Mouse (Mus musculus) megakaryocyte, embryonic 14.5 days (primary cell): ENCODE results near the gene Xrcc6. TPM values are rescaled to one million over a fixed set of nuclear protein-coding genes. Genes with fewer than 3 reads are reported as not detected.

ENCODE experiments used
- H3K27me3 ChIP-seq: replicated peaks from 2 replicates; pipeline ENCODE3; 2012; ENCODE audit warnings: inconsistent platforms
- H3K36me3 ChIP-seq: replicated peaks from 2 replicates; pipeline ENCODE3; 2012; ENCODE audit warnings: low read length, inconsistent platforms, mixed read lengths
- H3K4me1 ChIP-seq: 2 replicates; pipeline ENCODE4 v1.6.1; 2012; ENCODE audit warnings: inconsistent platforms
- H3K4me3 ChIP-seq: replicated peaks from 2 replicates; pipeline ENCODE3; 2012; ENCODE audit warnings: moderate library complexity, mild to moderate bottlenecking, inconsistent platforms
- H3K9me3 ChIP-seq: 2 replicates; pipeline ENCODE4 v1.6.1; 2012; ENCODE audit warnings: inconsistent platforms
- FLI1 ChIP-seq: IDR thresholded peaks from 2 replicates; pipeline ENCODE4 v1.6.1; 2012; ENCODE audit warnings: low read length, inconsistent platforms, mixed read lengths
- GATA1 ChIP-seq: IDR thresholded peaks from 3 replicates; pipeline ENCODE4 v1.6.1; 2012; ENCODE audit warnings: mixed read lengths, low read length, inconsistent platforms, borderline replicate concordance
- polyA plus RNA-seq: library from polyadenylated mRNA; stranded (reverse); fragments of >175 nt; gene quantifications from 2 replicates; pipeline ENCODE4 v1.2.3, GENCODE M21; 2012; ENCODE audit warnings: low replicate concordance; ENCODE audit not compliant: insufficient read depth

Xrcc6 gene
- polyA plus RNA-seq, 1 experiment: 8.1 TPM

DNA sequence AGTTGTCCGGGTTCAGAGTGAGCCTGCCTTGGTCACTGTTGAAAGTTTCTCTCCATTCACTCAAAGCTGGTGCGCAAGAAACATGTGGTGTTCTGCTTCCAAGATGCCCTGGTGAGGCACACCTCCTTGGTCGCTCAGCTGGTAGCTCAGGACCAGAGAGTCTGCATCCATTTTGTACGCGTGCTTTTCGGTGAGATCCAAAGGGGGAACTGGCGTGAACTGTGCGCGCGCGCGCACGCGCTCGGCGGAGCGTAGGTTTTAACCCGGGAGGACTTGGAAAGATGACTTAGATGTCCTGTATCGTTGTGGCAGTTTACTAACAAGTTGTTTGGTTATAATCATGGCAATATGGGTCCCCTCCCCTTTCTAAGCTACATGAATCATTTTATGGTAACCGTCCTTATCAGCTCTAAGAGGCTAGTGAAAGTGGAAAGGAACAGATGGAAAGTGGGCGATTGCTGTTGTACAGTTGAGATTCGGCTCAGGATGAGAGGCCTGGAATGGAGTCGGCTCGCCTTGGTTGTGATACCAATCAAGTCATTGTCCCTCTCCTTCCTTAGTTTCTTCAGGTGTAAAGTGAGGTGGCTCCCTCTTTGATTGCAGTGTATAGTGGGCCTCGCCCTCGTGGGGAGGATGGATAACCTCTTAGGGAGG lies 84.3 kb downstream of the Xrcc6 start:
- H3K36me3 ChIP-seq: no peaks in the 10 kb centered on the region
- peaks cover 12% of the 10 kb centered on the region for H3K9me3 ChIP-seq
- TF ChIP-seq FLI1 (no peak), GATA1 (no peak)
- H3K4me1 ChIP-seq: peaks cover 6% of the 10 kb centered on the region; the same call in 1 of the 2 replicates
- H3K27me3 ChIP-seq: peaks cover 56% of the 10 kb centered on the region
- no peak overlapping the region for H3K4me3 ChIP-seq

DNA sequence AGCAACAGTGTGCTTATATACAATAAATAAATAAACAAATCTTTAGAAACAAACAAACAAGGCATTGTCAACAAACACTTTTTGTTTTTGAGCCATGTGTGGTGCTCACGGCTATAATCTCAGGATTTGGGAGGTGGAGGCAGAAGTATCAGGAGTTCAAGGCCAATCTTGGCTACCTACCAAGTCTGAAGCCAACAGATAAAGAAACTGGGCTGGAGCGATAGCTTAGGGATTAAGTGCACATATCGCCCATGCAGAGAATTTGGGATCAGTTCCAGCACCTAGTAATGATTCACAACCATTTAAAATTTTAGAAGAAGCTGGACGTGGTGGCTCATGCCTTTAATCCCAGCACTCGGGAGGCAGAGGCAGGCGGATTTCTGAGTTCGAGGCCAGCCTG lies 85.9 kb downstream of the Xrcc6 start:
- TF ChIP-seq FLI1: no peak
- no peak for TF ChIP-seq GATA1
- H3K4me3 ChIP-seq: no peak overlapping the region
- peaks cover 12% of the 10 kb centered on the region for H3K9me3 ChIP-seq
- H3K4me1 ChIP-seq: peaks cover 6% of the 10 kb centered on the region; the same call in 1 of the 2 replicates
- no peaks in the 10 kb centered on the region for H3K36me3 ChIP-seq
- H3K27me3 ChIP-seq: peaks cover 50% of the 10 kb centered on the region

DNA sequence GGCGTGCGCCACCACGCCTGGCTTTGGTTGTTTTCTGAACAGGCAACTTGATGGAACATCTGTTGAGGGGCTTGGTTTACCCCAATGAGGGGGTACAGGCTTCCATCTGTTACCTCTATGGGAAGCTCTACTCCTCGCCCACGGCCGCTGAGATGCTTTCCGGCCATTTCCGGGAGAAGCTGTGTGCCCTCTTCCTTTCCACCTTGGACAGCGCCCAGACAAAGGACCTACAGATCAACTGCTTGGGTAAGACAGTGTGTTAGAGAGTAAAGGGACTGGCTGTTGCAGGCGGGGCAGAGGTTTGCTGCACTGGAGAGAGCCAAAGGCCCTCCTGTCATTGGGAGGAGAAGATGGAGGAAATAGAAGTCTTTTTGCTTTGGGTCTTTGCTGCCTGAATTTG lies 92.2 kb downstream of the Xrcc6 start:
- no peaks in the 10 kb centered on the region for H3K9me3 ChIP-seq
- H3K27me3 ChIP-seq: peaks cover 50% of the 10 kb centered on the region
- H3K4me1 ChIP-seq: no peaks in the 10 kb centered on the region
- no peaks in the 10 kb centered on the region for H3K36me3 ChIP-seq
- no peak overlapping the region for H3K4me3 ChIP-seq
- no peak for TF ChIP-seq FLI1
- no peak for TF ChIP-seq GATA1

DNA sequence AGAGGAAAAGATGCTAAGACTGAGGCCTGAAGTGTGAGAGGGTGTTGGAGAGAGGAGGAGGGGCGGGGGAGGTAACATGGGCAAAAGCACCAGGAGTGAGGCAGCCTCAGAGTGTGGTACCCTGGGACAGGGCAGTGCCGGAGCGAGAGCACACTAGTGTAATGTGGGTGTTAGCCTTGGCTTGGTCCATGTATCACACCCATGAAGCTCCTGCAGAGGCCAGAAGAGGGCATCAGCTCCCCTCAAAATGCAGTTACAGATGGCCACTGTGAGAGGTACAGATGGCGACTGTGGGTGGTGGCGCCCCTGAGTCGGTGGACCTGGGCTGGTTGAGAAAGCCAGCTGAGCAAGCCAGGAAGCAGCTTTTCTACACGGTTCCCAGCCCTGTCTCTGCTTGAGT lies 93.5 kb downstream of the Xrcc6 start:
- Histone ChIP-seq H3K27me3 (peaks cover 56% of the 10 kb centered on the region), H3K36me3 (no peaks in the 10 kb centered on the region), H3K9me3 (no peaks in the 10 kb centered on the region), H3K4me3 (no peak overlapping the region), H3K4me1 (no peaks in the 10 kb centered on the region)
- TF ChIP-seq FLI1 (no peak), GATA1 (no peak)

DNA sequence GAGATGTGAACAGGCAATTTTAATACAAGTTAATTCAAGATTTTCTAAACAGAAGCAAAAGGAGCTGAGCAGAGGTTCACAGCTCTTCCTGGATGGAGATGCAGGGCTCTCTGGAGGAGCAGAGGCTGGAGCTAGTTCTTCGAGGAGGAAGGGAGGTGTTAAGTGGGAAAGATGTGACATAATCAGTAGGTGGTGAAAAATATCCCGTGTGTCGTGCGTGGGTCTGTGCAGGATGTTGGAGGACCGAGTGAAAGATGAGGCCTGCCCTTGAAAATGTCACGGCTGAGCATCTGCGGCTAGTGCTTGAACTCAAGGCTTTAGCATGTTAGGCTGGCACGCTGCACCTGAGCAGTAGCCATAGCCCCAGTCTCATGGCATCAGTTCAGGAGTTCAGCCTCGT lies 98.0 kb downstream of the Xrcc6 start:
- Histone ChIP-seq H3K9me3 (no peaks in the 10 kb centered on the region), H3K27me3 (peaks cover 70% of the 10 kb centered on the region), H3K36me3 (no peaks in the 10 kb centered on the region), H3K4me3 (no peak overlapping the region), H3K4me1 (peaks cover 4% of the 10 kb centered on the region)
- no peak for TF ChIP-seq GATA1
- no peak for TF ChIP-seq FLI1

DNA sequence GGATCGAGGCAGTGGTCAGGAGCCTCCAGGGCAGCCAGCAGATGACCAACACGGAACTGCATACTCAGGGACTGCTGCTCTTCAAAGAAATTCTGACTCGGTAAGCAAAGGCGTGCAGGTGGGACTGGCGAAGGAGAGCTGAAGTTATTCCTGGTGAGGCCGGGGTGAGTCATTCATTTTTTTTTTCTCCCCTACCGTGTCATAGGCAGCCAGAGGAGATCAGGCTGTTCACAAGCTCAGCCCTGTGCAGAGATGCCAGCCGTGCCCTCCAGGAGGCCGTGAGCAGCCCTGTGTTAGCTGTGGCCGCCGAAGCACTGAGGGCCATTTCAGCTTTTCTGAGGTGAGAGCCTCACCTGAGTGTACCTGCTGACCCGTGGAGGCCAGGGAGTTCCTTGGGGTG lies 98.5 kb downstream of the Xrcc6 start:
- no peaks in the 10 kb centered on the region for H3K36me3 ChIP-seq
- no peak for TF ChIP-seq FLI1
- TF ChIP-seq GATA1: no peak
- H3K9me3 ChIP-seq: no peaks in the 10 kb centered on the region
- H3K27me3 ChIP-seq: peaks cover 69% of the 10 kb centered on the region
- H3K4me1 ChIP-seq: peaks cover 4% of the 10 kb centered on the region
- H3K4me3 ChIP-seq: no peak overlapping the region

DNA sequence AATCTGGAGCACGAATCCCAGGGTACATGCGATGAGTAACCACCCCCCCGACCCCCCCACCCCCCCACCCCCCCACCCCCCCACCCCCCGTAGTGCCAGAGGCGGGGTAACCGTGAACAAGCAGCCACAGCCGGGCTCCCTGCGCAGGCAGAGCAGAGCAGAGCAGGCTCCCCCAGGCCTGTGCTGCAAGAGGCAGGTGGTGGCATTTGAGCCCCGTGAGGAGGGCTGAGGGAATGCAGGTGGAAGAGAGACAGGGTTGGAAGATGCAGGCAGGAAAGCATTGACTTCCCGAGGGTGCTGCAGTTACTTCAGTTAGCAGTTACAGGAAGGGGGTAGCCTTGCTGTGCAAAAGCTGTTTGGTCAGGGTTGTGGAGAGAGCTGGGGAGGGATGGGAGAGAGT lies 99.6 kb downstream of the Xrcc6 start:
- H3K27me3 ChIP-seq: peaks cover 69% of the 10 kb centered on the region
- no peak overlapping the region for H3K4me3 ChIP-seq
- peaks cover 4% of the 10 kb centered on the region for H3K4me1 ChIP-seq
- H3K36me3 ChIP-seq: no peaks in the 10 kb centered on the region
- no peak for TF ChIP-seq FLI1
- TF ChIP-seq GATA1: no peak
- no peaks in the 10 kb centered on the region for H3K9me3 ChIP-seq

Other genes starting within 250 kb of the Xrcc6 start
- gene Zc3h7b, start 242.8 kb upstream of the Xrcc6 start, polyA plus RNA-seq: 15.0 and 23.1 TPM in 2 replicates
- 150 and 284 TPM in 2 replicates for gene Rangap1, start 242.3 kb upstream of the Xrcc6 start, polyA plus RNA-seq
- gene Tef, start 185.4 kb upstream of the Xrcc6 start, polyA plus RNA-seq: 6.1 and 10.8 TPM in 2 replicates
- 16.1 and 26.6 TPM in 2 replicates for gene Tob2, start 129.0 kb upstream of the Xrcc6 start, polyA plus RNA-seq
- 4.8 and 12.6 TPM in 2 replicates for gene Phf5a, start 115.9 kb upstream of the Xrcc6 start, polyA plus RNA-seq
- gene Aco2, start 115.5 kb upstream of the Xrcc6 start, polyA plus RNA-seq: 36.5 and 110 TPM in 2 replicates
- 38.3 and 52.6 TPM in 2 replicates for gene Polr3h, start 61.6 kb upstream of the Xrcc6 start, polyA plus RNA-seq
- not detected in 2 replicates for gene Csdc2, start 51.1 kb upstream of the Xrcc6 start, polyA plus RNA-seq
- 7.0 and 42.9 TPM in 2 replicates for gene Pmm1, start 26.9 kb upstream of the Xrcc6 start, polyA plus RNA-seq
- gene 1700029P11Rik, start 7.3 kb upstream of the Xrcc6 start, polyA plus RNA-seq: not detected in 2 replicates
- gene Desi1, start 46.0 kb downstream of the Xrcc6 start, polyA plus RNA-seq: 53.6 and 99.4 TPM in 2 replicates
- 96.3 and 124 TPM in 2 replicates for gene Snu13, start 59.8 kb downstream of the Xrcc6 start, polyA plus RNA-seq
- not detected in 2 replicates for gene 4930407I10Rik, start 71.3 kb downstream of the Xrcc6 start, polyA plus RNA-seq
- gene Mei1, start 82.2 kb downstream of the Xrcc6 start, polyA plus RNA-seq: not detected in 2 replicates
- gene Ccdc134, start 140.1 kb downstream of the Xrcc6 start, polyA plus RNA-seq: 4.1 and 35.3 TPM in 2 replicates
- 351 and 1,948 TPM in 2 replicates for gene Srebf2, start 159.3 kb downstream of the Xrcc6 start, polyA plus RNA-seq
- 0.89 TPM in 1 of 2 replicates, not detected in the other for gene Shisa8, start 225.0 kb downstream of the Xrcc6 start, polyA plus RNA-seq
- not detected in 2 replicates for gene Tnfrsf13c, start 236.5 kb downstream of the Xrcc6 start, polyA plus RNA-seq